Mouse (Mus musculus) kidney, adult 11 months (tissue): Measurements from ENCODE around the gene 4930558K02Rik.

ENCODE experiments used
- DNase-seq: peaks from one replicate; pipeline ENCODE4 v3.0.0; 2022

The 4930558K02Rik gene

DNA sequence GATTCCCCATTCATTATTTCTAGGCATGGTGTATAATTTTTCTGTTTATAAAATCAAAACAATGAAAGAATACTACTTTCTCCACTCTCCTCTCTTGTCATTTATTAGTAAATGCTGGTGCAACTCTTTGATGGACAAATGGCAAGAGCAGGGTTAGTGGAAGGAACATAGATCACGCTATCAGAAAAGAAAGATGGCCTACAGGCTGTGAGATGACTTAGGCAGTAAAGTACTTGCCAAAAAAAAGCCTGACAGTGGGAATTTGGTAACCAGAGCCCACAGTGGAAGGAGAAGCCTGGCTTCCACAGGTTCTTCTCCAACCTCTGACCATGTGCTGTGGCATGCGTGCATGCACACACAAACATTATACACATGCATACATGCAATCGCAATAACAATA, 84.4 kb downstream of the 4930558K02Rik start:
- no peak for DNase-seq

DNA sequence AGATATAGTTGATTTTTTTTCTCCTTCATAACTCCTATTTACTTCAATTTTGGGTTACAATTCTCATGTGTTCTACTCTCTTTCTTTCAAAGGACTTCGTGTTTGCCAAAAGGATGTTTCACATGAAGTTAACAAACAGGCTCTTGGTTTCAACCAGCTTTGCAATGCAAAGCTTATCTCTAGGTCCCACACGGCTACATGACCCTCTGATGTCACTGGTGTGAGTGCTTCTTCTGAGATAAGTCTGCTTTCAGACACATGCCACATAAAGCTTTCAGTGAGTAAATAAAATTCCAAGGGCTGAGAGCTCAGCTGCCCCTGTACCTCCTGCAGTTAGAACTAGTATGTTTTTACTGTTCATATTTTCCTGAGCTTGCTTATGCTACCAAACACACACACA, 84.9 kb downstream of the 4930558K02Rik start:
- no peak for DNase-seq

DNA sequence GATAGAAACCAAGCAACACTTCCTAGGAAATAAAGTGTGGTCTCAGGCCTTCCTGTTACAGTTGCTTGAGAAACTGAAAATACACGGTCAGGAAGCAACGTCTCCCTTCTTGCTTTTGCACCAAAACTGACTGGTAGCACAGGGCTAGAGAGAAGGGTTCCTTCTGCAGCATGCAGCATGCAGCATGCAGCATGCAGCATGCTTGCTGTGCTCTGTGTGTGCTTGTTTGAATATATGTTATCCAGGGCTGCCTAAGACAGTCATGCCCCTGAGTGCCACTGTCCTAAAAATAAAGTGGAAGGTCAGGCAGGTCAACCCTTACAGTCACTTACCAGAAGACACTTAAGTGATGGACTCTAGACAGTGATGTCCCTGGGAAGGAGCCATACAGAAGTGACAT, 85.3 kb downstream of the 4930558K02Rik start:
- no peak for DNase-seq
